Mouse (Mus musculus): ENCODE measurements around the gene Egflam.

Gene Egflam

GRCm38 (mm10) chr15:7173346-7173745 lies 224.8 kb downstream of the Egflam start:
- DNase-seq = no peak

GRCm38 (mm10) chr15:7172875-7173274 lies 225.3 kb downstream of the Egflam start:
- DNase-seq = peak; percentile 26 to 37

- no peak for DNase-seq
Measured at GRCm38 (mm10) chr15:7167906-7168532, 230.2 kb downstream of the Egflam start.

- no peak for DNase-seq
Measured at GRCm38 (mm10) chr15:7167238-7167905, 230.8 kb downstream of the Egflam start.

GRCm38 (mm10) chr15:7166735-7167134 lies 231.5 kb downstream of the Egflam start:
- DNase-seq = no peak

- no peak for DNase-seq
Measured at GRCm38 (mm10) chr15:7163851-7164250, 234.3 kb downstream of the Egflam start.

GRCm38 (mm10) chr15:7160321-7160720 lies 237.9 kb downstream of the Egflam start:
- no peak for DNase-seq

GRCm38 (mm10) chr15:7159869-7160268 lies 238.3 kb downstream of the Egflam start:
- no peak for DNase-seq

GRCm38 (mm10) chr15:7157658-7158057 lies 240.5 kb downstream of the Egflam start:
- DNase-seq = no peak

Data from kidney, postnatal 4 days (tissue).